Mouse (Mus musculus): ENCODE data around the gene Ntsr2.

DNA sequence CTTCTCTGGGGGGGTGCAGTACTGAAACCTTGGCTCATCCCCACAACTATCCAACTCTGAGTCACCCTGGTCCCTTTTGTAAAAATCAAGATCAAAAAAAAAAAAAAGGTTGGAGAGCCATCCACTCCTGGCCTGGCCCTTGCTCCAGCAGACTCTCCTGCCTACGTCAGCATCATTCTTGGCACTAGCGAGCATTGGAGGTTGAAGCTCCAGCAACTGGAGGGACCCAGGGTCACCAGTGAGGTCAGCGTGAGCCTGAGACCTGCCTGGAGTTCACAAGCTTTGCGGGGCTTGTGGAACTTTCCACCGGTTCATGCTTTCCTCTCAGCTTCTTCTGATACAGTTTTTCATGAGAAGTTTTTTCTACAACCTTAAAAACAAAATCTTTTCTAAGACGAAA lies 13.1 kb upstream of the Ntsr2 start:
- TF ChIP-seq EP300 (IDR thresholded peaks at IDR 0.05; ENCODE audit: low read depth) (no peak), CTCF (IDR thresholded peaks at IDR 0.05; ENCODE audit: low read depth) (no peak)
